Mouse (Mus musculus) embryonic facial prominence, embryonic 12.5 days (tissue): ENCODE results near the gene Gm7694. TPM values are rescaled to one million over a fixed set of nuclear protein-coding genes. Genes with fewer than 3 reads are reported as not detected.

ENCODE experiments used
- ATAC-seq: fragments of 200-750 bp; cut with Nextera tagmentation; 2 replicates; pipeline ENCODE4 v1.8.0; 2017; ENCODE audit not compliant: insufficient number of reproducible peaks, insufficient read depth, low FRiP score, low TSS enrichment
- H3K27ac ChIP-seq: fragments of 300-500 bp; sonication (generic); 2 replicates; pipeline ENCODE4 v1.5.1; 2016; ENCODE audit warnings: mild to moderate bottlenecking
- H3K27me3 ChIP-seq: fragments of 300-500 bp; sonication (generic); 2 replicates; pipeline ENCODE4 v1.6.1; 2016; ENCODE audit warnings: mild to moderate bottlenecking, moderate library complexity
- H3K36me3 ChIP-seq: fragments of 300-500 bp; sonication (generic); 2 replicates; pipeline ENCODE4 v1.6.1; 2016; ENCODE audit warnings: mild to moderate bottlenecking
- H3K4me1 ChIP-seq: fragments of 300-500 bp; sonication (generic); 2 replicates; pipeline ENCODE4 v1.6.1; 2016
- H3K4me2 ChIP-seq: fragments of 300-500 bp; sonication (generic); replicated peaks from 2 replicates; pipeline ENCODE4 v1.6.1; 2016; ENCODE audit warnings: mild to moderate bottlenecking, moderate library complexity
- H3K4me3 ChIP-seq: fragments of 300-500 bp; sonication (generic); 2 replicates; pipeline ENCODE4 v1.5.1; 2016; ENCODE audit warnings: mild to moderate bottlenecking
- H3K9ac ChIP-seq: fragments of 300-500 bp; sonication (generic); 2 replicates; pipeline ENCODE4 v1.6.1; 2016; ENCODE audit warnings: mild to moderate bottlenecking, moderate library complexity
- H3K9me3 ChIP-seq: fragments of 300-500 bp; sonication (generic); 2 replicates; pipeline ENCODE4 v1.6.1; 2016; ENCODE audit warnings: mild to moderate bottlenecking, moderate library complexity
- WGBS: fragments of 180-500 bp; shearing (Covaris S2); methylation state at CpG from one replicate; pipeline ENCODE4 v1.1.7; 2016; 5-methylcytosine and 5-hydroxymethylcytosine counted together
- polyA plus RNA-seq: library from polyadenylated mRNA; unstranded; fragments of >200 nt; fragmentation: Nextera tagmentation; extraction: Ambion mirVana; gene quantifications from 2 replicates; pipeline ENCODE4 v1.2.1, GENCODE M21; 2016

The Gm7694 gene
- polyA plus RNA-seq, 1 experiment from 2014 or later, result 3.4 TPM

DNA sequence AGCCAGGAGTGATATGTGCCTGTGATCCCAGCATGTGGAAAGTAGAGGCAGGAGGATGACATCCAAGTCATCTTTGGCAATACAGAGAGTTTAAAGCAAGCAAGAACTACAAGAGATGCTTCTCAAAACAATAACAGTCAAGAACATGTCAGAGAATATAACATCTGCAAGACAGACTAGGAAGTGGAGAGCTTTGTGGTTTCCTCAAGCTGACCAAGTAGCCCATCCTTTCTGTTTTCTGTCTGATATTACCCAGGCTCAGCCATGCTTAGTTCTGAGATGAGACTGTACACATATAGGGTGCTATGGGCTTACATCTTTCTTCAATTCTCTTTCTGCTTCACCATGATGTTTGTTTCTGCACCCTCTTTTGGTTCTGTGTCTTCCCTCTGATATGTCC, 32.9 kb downstream of the Gm7694 start:
- no peaks in the 10 kb centered on the region for H3K36me3 ChIP-seq
- ATAC-seq, result no peak
- H3K4me3 ChIP-seq, result no peak overlapping the region
- no peaks in the 10 kb centered on the region for H3K4me1 ChIP-seq
- H3K9me3 ChIP-seq, result 0 out of 2 replicates have a peak, but pooled peaks cover 3% of the 10 kb centered on the region
- no peak overlapping the region for H3K4me2 ChIP-seq
- H3K27ac ChIP-seq, result no peak overlapping the region
- H3K9ac ChIP-seq, result no peak overlapping the region
- no peaks in the 10 kb centered on the region for H3K27me3 ChIP-seq

GRCm38 (mm10) chr1:170270696-170271095, 35.4 kb downstream of the Gm7694 start:
- peaks cover 14% of the 10 kb centered on the region for H3K9me3 ChIP-seq
- H3K9ac ChIP-seq, result no peak overlapping the region
- 85% methylated on average over 4 of the region's 4 CpGs for WGBS
- no peak overlapping the region for H3K4me2 ChIP-seq
- H3K27me3 ChIP-seq, result no peaks in the 10 kb centered on the region
- H3K27ac ChIP-seq, result no peak overlapping the region
- H3K4me3 ChIP-seq, result no peak overlapping the region
- no peaks in the 10 kb centered on the region for H3K4me1 ChIP-seq
- ATAC-seq, result no peak
- H3K36me3 ChIP-seq, result no peaks in the 10 kb centered on the region

GRCm38 (mm10) chr1:170270281-170270680, 35.9 kb downstream of the Gm7694 start:
- no peak for ATAC-seq
- WGBS, result 83% methylated on average over 6 of the region's 6 CpGs
- no peaks in the 10 kb centered on the region for H3K4me1 ChIP-seq
- no peaks in the 10 kb centered on the region for H3K36me3 ChIP-seq
- no peak overlapping the region for H3K4me2 ChIP-seq
- no peak overlapping the region for H3K27ac ChIP-seq
- H3K4me3 ChIP-seq, result no peak overlapping the region
- H3K27me3 ChIP-seq, result no peaks in the 10 kb centered on the region
- no peak overlapping the region for H3K9ac ChIP-seq
- peaks cover 14% of the 10 kb centered on the region for H3K9me3 ChIP-seq

- WGBS, result 5% methylated on average over 30 of the region's 32 CpGs
- Histone ChIP-seq H3K4me1 (no peaks in the 10 kb centered on the region), H3K27ac (peak overlapping the region; percentile 63; the same call in 1 of the 2 replicates)
Observed at GRCm38 (mm10) chr1:170255560-170255910, 50.6 kb downstream of the Gm7694 start.

GRCm38 (mm10) chr1:170254893-170255559, 51.1 kb downstream of the Gm7694 start:
- WGBS, result 26% methylated on average over 30 of the region's 30 CpGs
- Histone ChIP-seq H3K4me1 (no peaks in the 10 kb centered on the region), H3K4me2 (peak overlapping the region; percentile 78), H3K9me3 (no peaks in the 10 kb centered on the region), H3K4me3 (peak overlapping the region; percentile 80), H3K27me3 (no peaks in the 10 kb centered on the region), H3K36me3 (no peaks in the 10 kb centered on the region), H3K27ac (peak overlapping the region; percentile 63; the same call in 1 of the 2 replicates), H3K9ac (peak overlapping the region; percentile 82)
- ATAC-seq, result peak; percentile 41; the same call in 1 of the 2 replicates

More at GRCm38 (mm10) chr1:170255560-170255910, 50.6 kb downstream of the Gm7694 start:
- peak overlapping the region; percentile 80 for H3K4me3 ChIP-seq
- peak overlapping the region; percentile 82 for H3K9ac ChIP-seq
- H3K36me3 ChIP-seq, result no peaks in the 10 kb centered on the region
- H3K27me3 ChIP-seq, result no peaks in the 10 kb centered on the region
- H3K9me3 ChIP-seq, result no peaks in the 10 kb centered on the region
- ATAC-seq, result peak; percentile 90
- peak overlapping the region; percentile 78 for H3K4me2 ChIP-seq

Other genes with a start within 250 kb of the Gm7694 start
- gene Ddr2, start 195.6 kb downstream of the Gm7694 start, polyA plus RNA-seq, result 114 and 119 TPM in 2 replicates
- gene Uap1, start 131.4 kb downstream of the Gm7694 start, polyA plus RNA-seq, result 65.2 and 70.4 TPM in 2 replicates
- gene Uhmk1, start 90.9 kb downstream of the Gm7694 start, polyA plus RNA-seq, result 8.8 and 9.7 TPM in 2 replicates
- gene Sh2d1b2, start 73.6 kb downstream of the Gm7694 start, polyA plus RNA-seq, result not detected in 2 replicates
- 0.14 TPM in 1 of 2 replicates, not detected in the other for gene Sh2d1b1, start 29.0 kb downstream of the Gm7694 start, polyA plus RNA-seq
- gene Spata46, start 2.5 kb upstream of the Gm7694 start, polyA plus RNA-seq, result 1.0 and 1.1 TPM in 2 replicates